Mouse (Mus musculus): ENCODE data around the gene 4930550C14Rik. TPM values are rescaled to one million over a fixed set of nuclear protein-coding genes. Genes with fewer than 3 reads are reported as not detected.

4930550C14Rik gene
- total and polyA plus RNA-seq, 2 experiments from 2014 or later: 0.49 TPM; not detected in 1

DNA sequence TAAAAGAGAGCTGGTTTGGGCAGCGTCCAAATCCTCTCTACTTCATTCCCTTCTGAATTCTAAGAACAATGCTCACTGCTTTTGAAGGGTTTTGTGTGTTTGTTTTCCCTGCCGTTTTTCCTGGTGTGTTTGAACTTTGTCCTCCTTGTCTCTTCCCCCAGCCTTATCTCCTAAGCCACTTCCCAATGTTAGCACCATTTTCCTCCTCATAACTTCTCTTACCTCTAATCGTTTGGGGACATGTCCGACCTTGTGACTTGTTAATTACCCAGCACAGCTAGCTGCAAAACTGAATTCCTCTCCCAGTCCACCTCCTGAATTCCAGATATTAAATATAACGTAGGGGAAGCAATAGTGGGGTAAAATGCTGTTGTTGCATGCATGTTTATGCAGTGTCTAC lies 24.5 kb upstream of the 4930550C14Rik start:
- no peak for ATAC-seq (ENCODE audit: low FRiP score)
- no peak for DNase-seq (ENCODE audit: low spot score)
- 58% methylated on average over 5 of the region's 5 CpGs for WGBS
- Histone ChIP-seq H3K36me3 (ENCODE audit: insufficient read depth, low read length) (no peaks in the 10 kb centered on the region), H3K9me3 (ENCODE audit: low read length) (no peaks in the 10 kb centered on the region), H3K4me1 (ENCODE audit: insufficient read depth, low read length) (no peaks in the 10 kb centered on the region), H3K4me3 (ENCODE audit: low read depth, low read length) (no peak overlapping the region), H3K27ac (ENCODE audit: low read depth, low read length) (no peak overlapping the region), H3K9ac (replicated peaks; ENCODE audit: low read length, poor library complexity, severe bottlenecking) (no peak overlapping the region), H3K27me3 (ENCODE audit: insufficient read depth, low read length) (no peaks in the 10 kb centered on the region), H3K4me2 (ENCODE audit: low read depth, low read length, poor library complexity, severe bottlenecking) (no peak overlapping the region)
- no peak for TF ChIP-seq CTCF (IDR thresholded peaks at IDR 0.05)

DNA sequence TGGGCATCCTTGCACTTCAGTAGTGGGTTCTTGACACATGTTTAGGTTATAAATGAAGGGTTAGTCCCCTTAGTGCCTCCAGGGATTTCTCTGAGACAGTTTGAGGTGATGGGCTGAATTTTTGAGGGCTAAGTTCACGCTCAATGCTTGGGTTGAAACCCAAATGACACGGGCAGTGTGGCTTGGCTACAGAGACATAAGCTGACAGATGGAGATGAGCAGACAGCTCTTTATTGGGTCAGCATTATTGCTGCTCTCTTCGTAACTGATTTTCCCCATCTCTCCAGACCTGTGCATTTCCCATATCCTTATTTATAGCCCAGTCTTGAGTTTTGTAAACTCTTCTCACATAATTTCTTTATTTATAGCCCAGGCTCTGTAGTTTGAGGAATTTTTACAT lies 24.0 kb upstream of the 4930550C14Rik start:
- Histone ChIP-seq H3K27me3 (ENCODE audit: insufficient read depth, low read length) (no peaks in the 10 kb centered on the region), H3K4me1 (ENCODE audit: insufficient read depth, low read length) (no peaks in the 10 kb centered on the region), H3K9ac (replicated peaks; ENCODE audit: low read length, poor library complexity, severe bottlenecking) (no peak overlapping the region), H3K36me3 (ENCODE audit: insufficient read depth, low read length) (no peaks in the 10 kb centered on the region), H3K4me2 (ENCODE audit: low read depth, low read length, poor library complexity, severe bottlenecking) (no peak overlapping the region), H3K9me3 (ENCODE audit: low read length) (no peaks in the 10 kb centered on the region), H3K4me3 (ENCODE audit: low read depth, low read length) (no peak overlapping the region), H3K27ac (ENCODE audit: low read depth, low read length) (no peak overlapping the region)
- ATAC-seq (ENCODE audit: low FRiP score) (no peak), DNase-seq (ENCODE audit: low spot score) (no peak)
- 87% methylated on average over 3 of the region's 3 CpGs for WGBS
- no peak for TF ChIP-seq CTCF (IDR thresholded peaks at IDR 0.05)

DNA sequence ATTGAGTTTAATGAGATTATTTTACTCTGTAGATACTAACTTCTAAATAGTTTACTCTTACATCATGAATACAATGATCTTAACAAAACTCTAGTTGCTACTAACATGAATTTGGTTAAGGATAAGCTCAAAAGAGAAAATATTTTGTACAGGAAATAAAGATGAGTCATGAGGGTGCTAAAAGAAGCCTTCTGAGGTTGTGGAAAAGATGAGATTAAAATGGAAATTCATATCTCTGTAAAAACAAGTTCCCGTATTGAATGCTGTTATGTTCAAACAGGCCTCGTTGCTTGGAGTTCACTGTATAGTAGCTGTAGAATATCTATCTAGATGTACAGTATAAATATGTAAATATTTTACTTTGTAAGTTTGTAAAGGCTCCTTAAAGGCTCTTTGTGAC lies 21.5 kb upstream of the 4930550C14Rik start:
- Histone ChIP-seq H3K27ac (ENCODE audit: low read depth, low read length) (no peak overlapping the region), H3K27me3 (ENCODE audit: insufficient read depth, low read length) (no peaks in the 10 kb centered on the region), H3K4me1 (ENCODE audit: insufficient read depth, low read length) (no peaks in the 10 kb centered on the region), H3K9ac (replicated peaks; ENCODE audit: low read length, poor library complexity, severe bottlenecking) (no peak overlapping the region), H3K4me3 (ENCODE audit: low read depth, low read length) (no peak overlapping the region), H3K4me2 (ENCODE audit: low read depth, low read length, poor library complexity, severe bottlenecking) (no peak overlapping the region), H3K36me3 (ENCODE audit: insufficient read depth, low read length) (no peaks in the 10 kb centered on the region), H3K9me3 (ENCODE audit: low read length) (no peaks in the 10 kb centered on the region)
- DNase-seq (ENCODE audit: low spot score) (no peak), ATAC-seq (ENCODE audit: low FRiP score) (no peak)
- 88% methylated on average over 2 of the region's 2 CpGs for WGBS
- TF ChIP-seq CTCF (IDR thresholded peaks at IDR 0.05): no peak

GRCm38 (mm10) chr9:53381113-53381615 lies 21.0 kb upstream of the 4930550C14Rik start:
- Histone ChIP-seq H3K9ac (replicated peaks; ENCODE audit: low read length, poor library complexity, severe bottlenecking) (no peak overlapping the region), H3K4me2 (ENCODE audit: low read depth, low read length, poor library complexity, severe bottlenecking) (no peak overlapping the region), H3K4me1 (ENCODE audit: insufficient read depth, low read length) (no peaks in the 10 kb centered on the region), H3K27ac (ENCODE audit: low read depth, low read length) (no peak overlapping the region), H3K27me3 (ENCODE audit: insufficient read depth, low read length) (no peaks in the 10 kb centered on the region), H3K4me3 (ENCODE audit: low read depth, low read length) (no peak overlapping the region), H3K9me3 (ENCODE audit: low read length) (no peaks in the 10 kb centered on the region), H3K36me3 (ENCODE audit: insufficient read depth, low read length) (no peaks in the 10 kb centered on the region)
- WGBS: 82% methylated on average over 5 of the region's 5 CpGs
- no peak for DNase-seq (ENCODE audit: low spot score)
- no peak for ATAC-seq (ENCODE audit: low FRiP score)
- TF ChIP-seq CTCF (IDR thresholded peaks at IDR 0.05): no peak

DNA sequence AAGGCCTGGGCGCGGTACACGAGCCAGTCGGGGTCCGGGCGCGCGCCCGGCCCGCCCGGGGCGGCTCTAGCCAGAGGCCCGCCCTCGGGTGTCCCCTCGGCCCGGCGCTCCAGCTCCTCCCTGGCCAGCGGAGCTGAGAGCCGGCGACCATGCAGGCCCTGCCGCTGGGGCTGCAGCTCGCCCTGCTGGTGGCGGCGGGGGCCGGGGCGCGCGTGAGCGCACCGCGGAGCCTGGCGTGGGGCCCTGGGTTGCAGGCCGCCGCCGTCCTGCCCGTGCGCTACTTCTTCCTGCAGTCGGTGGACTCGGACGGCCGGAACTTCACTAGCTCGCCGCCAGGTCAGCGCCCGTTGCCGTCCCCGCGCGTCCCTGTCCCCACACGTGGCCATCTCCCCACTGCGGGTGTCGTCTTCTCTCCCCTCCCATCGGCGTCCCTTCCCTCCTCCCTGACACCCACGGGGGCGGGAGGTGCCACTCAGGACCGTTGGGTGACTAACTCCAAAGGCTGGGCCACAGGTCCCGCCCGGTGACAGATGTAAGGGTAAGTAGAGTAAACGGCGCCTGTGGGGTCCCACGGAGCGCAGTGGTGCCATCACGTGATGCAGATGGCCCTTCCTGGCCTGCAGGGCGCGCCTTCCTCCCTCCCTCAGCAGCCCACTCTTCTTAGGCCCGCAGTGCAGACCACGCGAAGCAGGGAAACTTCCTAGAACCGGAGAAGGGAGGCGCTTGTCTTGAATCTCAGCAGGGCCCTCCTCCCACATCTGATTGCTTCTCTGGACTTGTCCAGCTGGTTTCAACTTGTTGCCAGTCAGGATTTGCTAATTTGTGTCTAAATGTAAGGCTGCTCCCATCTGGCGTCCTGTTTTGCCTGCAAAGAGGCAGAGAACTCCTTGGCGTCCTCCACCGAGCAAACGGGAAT lies 17.9 kb upstream of the 4930550C14Rik start, which contains the start of gene Kdelc2:
Gene Kdelc2, plus strand, starts transcription at position 75 of the 916 bp plus-strand sequence.
- DNase-seq (ENCODE audit: low spot score): peak; percentile 92
- peak within 1 kb of the TSS; percentile 51 for H3K4me3 ChIP-seq (ENCODE audit: low read depth, low read length)
- no peaks in the 10 kb centered on the region for H3K9me3 ChIP-seq (ENCODE audit: low read length)
- H3K9ac ChIP-seq (replicated peaks; ENCODE audit: low read length, poor library complexity, severe bottlenecking): peak within 1 kb of the TSS; percentile 76
- H3K4me2 ChIP-seq (ENCODE audit: low read depth, low read length, poor library complexity, severe bottlenecking): peak within 1 kb of the TSS; percentile 96
- ATAC-seq (ENCODE audit: low FRiP score): peak; percentile 95
- under 1% methylated on average over 69 of the region's 75 CpGs for WGBS
- no peaks in the 10 kb centered on the region for H3K4me1 ChIP-seq (ENCODE audit: insufficient read depth, low read length)
- H3K36me3 ChIP-seq (ENCODE audit: insufficient read depth, low read length): no peaks in the 10 kb centered on the region
- TF ChIP-seq CTCF (IDR thresholded peaks at IDR 0.05): peak; percentile 57
- H3K27ac ChIP-seq (ENCODE audit: low read depth, low read length): peak within 1 kb of the TSS; percentile 84
- H3K27me3 ChIP-seq (ENCODE audit: insufficient read depth, low read length): no peaks in the 10 kb centered on the region

GRCm38 (mm10) chr9:53384873-53385272 lies 17.3 kb upstream of the 4930550C14Rik start:
- Histone ChIP-seq H3K4me1 (ENCODE audit: insufficient read depth, low read length) (no peaks in the 10 kb centered on the region), H3K9ac (replicated peaks; ENCODE audit: low read length, poor library complexity, severe bottlenecking) (peak overlapping the region; percentile 76), H3K27ac (ENCODE audit: low read depth, low read length) (peak overlapping the region; percentile 84), H3K9me3 (ENCODE audit: low read length) (no peaks in the 10 kb centered on the region), H3K4me3 (ENCODE audit: low read depth, low read length) (peak overlapping the region; percentile 51), H3K27me3 (ENCODE audit: insufficient read depth, low read length) (no peaks in the 10 kb centered on the region), H3K4me2 (ENCODE audit: low read depth, low read length, poor library complexity, severe bottlenecking) (peak overlapping the region; percentile 96), H3K36me3 (ENCODE audit: insufficient read depth, low read length) (no peaks in the 10 kb centered on the region)
- peak; percentile 57; the same call in 1 of the 2 replicates for ATAC-seq (ENCODE audit: low FRiP score)
- WGBS: 3% methylated on average over 8 of the region's 8 CpGs
- DNase-seq (ENCODE audit: low spot score): no peak
- TF ChIP-seq CTCF (IDR thresholded peaks at IDR 0.05): no peak

Measured in midbrain, postnatal 0 days (tissue).